Mouse (Mus musculus) spleen, adult 2 months (tissue): Measurements from ENCODE around the gene Paqr5. TPM values are rescaled to one million over a fixed set of nuclear protein-coding genes. Genes with fewer than 3 reads are reported as not detected.

ENCODE experiments used
- DNase-seq, 2 experiments: peaks; one replicate each; pipeline versions ENCODE4 v3.0.0 to v3.0.0-alpha.2; 2012 to 2021; ENCODE audit warnings: low spot score in 2 of 2, low read depth in 1 of 2
- H3K27ac ChIP-seq: fragments of 200-500 bp; 2 replicates; pipeline ENCODE4 v1.5.1; 2012; ENCODE audit warnings: low read length, inconsistent platforms; ENCODE audit not compliant: insufficient read depth
- H3K27me3 ChIP-seq: fragments of 200-500 bp; 2 replicates; pipeline ENCODE4 v1.6.1; 2012; ENCODE audit warnings: mild to moderate bottlenecking, moderate library complexity, low read length, inconsistent platforms; ENCODE audit not compliant: control insufficient read depth, insufficient read depth
- H3K36me3 ChIP-seq: fragments of 200-500 bp; 2 replicates; pipeline ENCODE4 v1.6.1; 2012; ENCODE audit warnings: mild to moderate bottlenecking, low read length, inconsistent platforms; ENCODE audit not compliant: control insufficient read depth, insufficient read depth
- H3K4me1 ChIP-seq: fragments of 200-500 bp; 2 replicates; pipeline ENCODE4 v1.6.1; 2011; ENCODE audit warnings: inconsistent platforms; ENCODE audit not compliant: control insufficient read depth, insufficient read depth, insufficient read length
- H3K4me3 ChIP-seq: fragments of 200-500 bp; 2 replicates; pipeline ENCODE4 v1.5.1; 2011; ENCODE audit warnings: mild to moderate bottlenecking, inconsistent platforms; ENCODE audit not compliant: insufficient read depth, insufficient read length; ENCODE audit errors: extremely low read depth
- CTCF ChIP-seq: fragments of 200-500 bp; IDR thresholded peaks from 2 replicates; pipeline ENCODE4 v1.5.1; 2011; ENCODE audit warnings: mild to moderate bottlenecking, inconsistent platforms; ENCODE audit not compliant: insufficient read depth, insufficient read length, insufficient replicate concordance; ENCODE audit errors: extremely low read depth
- POLR2A ChIP-seq: fragments of 200-500 bp; IDR thresholded peaks from 2 replicates; pipeline ENCODE4 v1.6.1; 2011; ENCODE audit warnings: low read depth, low read length, inconsistent platforms
- WGBS: fragments of 180-500 bp; shearing (Covaris S2); methylation state at CpG from one replicate; pipeline ENCODE4 v1.1.7; 2018; 5-methylcytosine and 5-hydroxymethylcytosine counted together
- polyA plus RNA-seq: library from polyadenylated mRNA; depleted of rRNA; stranded (reverse); fragments of >200 nt; gene quantifications from 2 replicates; pipeline ENCODE4 v1.2.3, GENCODE M21; 2012

The Paqr5 gene
- polyA plus RNA-seq, 1 experiment, result 2.7 TPM

GRCm38 (mm10) chr9:62013316-62014097, 13.1 kb downstream of the Paqr5 start:
- TF ChIP-seq POLR2A (no peak), CTCF (no peak)
- no peaks in the 10 kb centered on the region for H3K36me3 ChIP-seq
- DNase-seq, result no peak
- WGBS, result 48% methylated on average over 12 of the region's 12 CpGs
- H3K27me3 ChIP-seq, result no peaks in the 10 kb centered on the region
- H3K4me1 ChIP-seq, result no peaks in the 10 kb centered on the region
- no peak overlapping the region for H3K27ac ChIP-seq
- no peak overlapping the region for H3K4me3 ChIP-seq

DNA sequence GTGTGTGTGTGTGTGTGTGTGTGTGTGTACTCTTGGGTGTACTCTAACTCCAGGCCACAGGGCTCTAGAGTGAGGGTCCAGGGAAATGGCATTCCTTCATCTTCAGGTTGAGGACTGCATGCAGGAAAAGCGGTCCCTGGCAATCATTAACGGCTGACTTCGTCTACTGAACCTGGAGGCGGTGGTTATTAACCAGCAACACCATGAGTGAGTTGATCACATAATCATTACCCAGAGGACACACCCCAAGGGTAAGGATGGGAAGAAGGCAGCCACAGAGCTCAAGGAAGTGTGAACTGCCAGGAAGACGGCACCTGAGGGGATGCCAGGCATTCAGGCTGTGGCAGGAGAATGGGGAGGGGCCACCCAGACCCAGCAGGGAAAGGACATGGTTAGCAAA, 18.3 kb downstream of the Paqr5 start:
- 96% methylated on average over 5 of the region's 5 CpGs for WGBS
- no peaks in the 10 kb centered on the region for H3K4me1 ChIP-seq
- H3K36me3 ChIP-seq, result no peaks in the 10 kb centered on the region
- no peaks in the 10 kb centered on the region for H3K27me3 ChIP-seq
- H3K4me3 ChIP-seq, result no peak overlapping the region
- H3K27ac ChIP-seq, result no peak overlapping the region
- DNase-seq, result no peak
- TF ChIP-seq CTCF, result no peak
- TF ChIP-seq POLR2A, result no peak

DNA sequence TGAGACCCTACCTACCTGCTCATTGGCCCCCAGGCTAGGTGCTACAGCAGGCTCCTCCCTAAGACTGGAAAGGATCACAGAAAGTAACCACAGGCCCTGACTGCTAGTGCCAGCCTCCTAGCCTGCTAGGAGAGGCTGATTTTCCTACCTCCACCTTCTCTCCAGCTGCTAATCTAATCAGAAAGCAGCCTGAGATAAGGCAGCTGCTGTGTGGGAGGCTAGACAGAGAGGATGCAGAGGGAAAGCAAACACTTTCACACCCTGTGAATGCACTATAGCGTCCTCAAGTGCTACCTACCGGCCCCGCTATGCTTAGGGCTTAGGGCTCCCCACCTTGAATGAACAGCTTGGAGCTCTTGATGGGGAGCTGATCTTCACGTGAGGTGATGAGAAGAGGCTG, 19.6 kb downstream of the Paqr5 start:
- Histone ChIP-seq H3K27me3 (no peaks in the 10 kb centered on the region), H3K4me3 (no peak overlapping the region), H3K27ac (no peak overlapping the region), H3K4me1 (no peaks in the 10 kb centered on the region), H3K36me3 (no peaks in the 10 kb centered on the region)
- DNase-seq, result no peak
- WGBS, result 83% methylated on average over 4 of the region's 4 CpGs
- TF ChIP-seq CTCF, result no peak
- no peak for TF ChIP-seq POLR2A

- Histone ChIP-seq H3K27ac (no peak overlapping the region), H3K36me3 (no peaks in the 10 kb centered on the region), H3K4me3 (no peak overlapping the region), H3K27me3 (no peaks in the 10 kb centered on the region), H3K4me1 (no peaks in the 10 kb centered on the region)
- DNase-seq, result no peak
- TF ChIP-seq POLR2A (no peak), CTCF (no peak)
- 75% methylated on average over 2 of the region's 2 CpGs for WGBS
Observed at GRCm38 (mm10) chr9:62003611-62004010, 23.0 kb downstream of the Paqr5 start.

DNA sequence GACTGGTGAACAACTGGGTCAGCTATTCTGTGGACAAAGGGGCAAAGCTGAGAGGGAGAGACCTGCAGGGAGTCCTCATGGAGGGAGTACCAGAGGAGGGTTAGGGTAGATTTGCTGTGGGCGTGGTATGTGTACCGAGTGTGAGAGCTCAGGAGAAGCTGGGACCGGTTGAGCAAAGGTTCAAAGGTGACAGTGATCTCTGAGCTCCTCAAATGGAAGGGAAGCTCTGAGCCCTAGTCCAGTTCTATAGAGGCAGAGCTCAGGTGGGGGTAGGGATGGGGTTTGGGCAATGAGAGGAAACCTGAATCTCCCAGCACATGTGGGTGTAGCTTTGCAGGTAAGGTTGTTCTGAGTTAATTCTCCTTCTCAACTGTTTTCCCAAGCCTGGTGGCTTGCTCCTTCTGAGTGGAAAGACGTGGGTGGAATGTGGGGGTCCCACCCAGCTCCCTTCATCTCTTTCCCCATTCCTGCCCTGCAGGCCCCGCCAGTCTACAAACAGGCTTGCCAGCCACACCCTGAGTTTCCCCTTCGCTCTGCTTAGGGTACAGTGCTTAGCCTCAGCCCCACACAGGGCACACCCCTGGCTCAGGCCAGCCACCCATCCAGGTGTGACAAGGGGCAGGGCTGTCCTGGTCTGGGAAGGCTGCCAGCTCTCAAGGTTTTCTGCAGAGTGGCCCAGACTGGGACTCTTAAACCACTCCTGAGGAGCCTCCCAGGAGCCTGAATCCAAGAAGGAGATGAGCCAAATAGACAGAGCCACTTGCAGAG, 26.8 kb downstream of the Paqr5 start:
- Histone ChIP-seq H3K4me1 (no peaks in the 10 kb centered on the region), H3K4me3 (no peak overlapping the region), H3K27me3 (no peaks in the 10 kb centered on the region), H3K36me3 (no peaks in the 10 kb centered on the region), H3K27ac (no peak overlapping the region)
- no peak for DNase-seq
- 81% methylated on average over 6 of the region's 6 CpGs for WGBS
- TF ChIP-seq CTCF (no peak), POLR2A (no peak)

DNA sequence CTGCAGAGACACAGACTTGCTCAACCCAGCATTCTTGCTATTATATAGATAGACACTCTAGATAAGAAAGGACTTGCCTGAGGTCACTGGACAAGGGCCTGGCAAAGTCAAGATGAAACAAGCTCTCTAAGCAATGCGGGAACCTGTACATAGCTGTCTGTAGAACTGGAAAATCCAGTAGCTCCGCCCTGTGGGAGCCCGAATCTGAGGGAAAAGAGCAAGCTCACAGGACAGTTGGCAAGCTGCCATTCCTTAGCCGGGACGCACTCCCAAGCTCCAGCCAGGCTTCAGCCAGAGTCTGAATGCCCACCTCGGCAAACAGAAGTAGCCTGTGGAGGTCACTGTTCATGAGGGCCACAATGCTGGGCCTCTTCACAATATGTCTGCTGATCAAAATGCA, 28.8 kb downstream of the Paqr5 start:
- no peaks in the 10 kb centered on the region for H3K27me3 ChIP-seq
- H3K36me3 ChIP-seq, result no peaks in the 10 kb centered on the region
- WGBS, result 83% methylated on average over 6 of the region's 6 CpGs
- H3K27ac ChIP-seq, result no peak overlapping the region
- no peak for DNase-seq
- no peak overlapping the region for H3K4me3 ChIP-seq
- H3K4me1 ChIP-seq, result no peaks in the 10 kb centered on the region
- TF ChIP-seq POLR2A (no peak), CTCF (no peak)

DNA sequence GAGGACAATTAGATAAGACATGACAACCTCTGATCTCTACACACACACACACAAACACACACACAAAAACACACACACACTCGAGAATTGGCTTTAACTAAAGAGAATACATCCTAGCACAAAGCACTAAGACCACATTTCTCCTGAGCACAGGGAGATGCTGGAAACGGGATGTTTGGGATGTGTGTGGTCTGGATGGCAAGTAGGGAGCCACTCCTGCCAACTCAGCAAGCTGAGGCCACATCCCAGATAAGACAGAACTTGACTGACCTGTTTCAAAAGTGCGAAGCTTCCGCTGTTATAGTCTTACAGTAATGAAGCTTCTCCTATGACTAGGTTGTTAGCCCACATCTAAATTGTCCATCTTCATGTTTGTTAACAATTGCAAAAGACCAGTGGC, 35.5 kb downstream of the Paqr5 start:
- WGBS, result 82% methylated on average over 4 of the region's 4 CpGs
- no peak for TF ChIP-seq POLR2A
- TF ChIP-seq CTCF, result no peak
- Histone ChIP-seq H3K27ac (no peak overlapping the region), H3K36me3 (no peaks in the 10 kb centered on the region), H3K4me1 (no peaks in the 10 kb centered on the region), H3K4me3 (no peak overlapping the region), H3K27me3 (no peaks in the 10 kb centered on the region)
- no peak for DNase-seq
